Mouse (Mus musculus) thymus, adult 18-20 months (tissue): ENCODE data around the gene Mitd1.
A peak's percentile ranks its signal among the peaks of the same experiment; 100 is the strongest.

Experiments
- DNase-seq, 2 experiments: peaks; one replicate each; pipeline ENCODE4 v3.0.0; 2022; ENCODE audit warnings: mixed read lengths in 2 of 2

Mitd1 gene

GRCm38 (mm10) chr1:37890025-37890652, at the start of gene Mitd1, which contains the start of gene Mrpl30:
Gene Mitd1 (minus strand): TSS chr1:37890411.
Gene Mrpl30 (plus strand): TSS chr1:37890477.
- DNase-seq, result peak; percentile 68 to 77

- no peak for DNase-seq
Observed at GRCm38 (mm10) chr1:37931806-37932205, 41.6 kb upstream of the Mitd1 start.

GRCm38 (mm10) chr1:37925971-37926370, 35.8 kb upstream of the Mitd1 start:
- DNase-seq, result no peak

- no peak for DNase-seq
Observed at GRCm38 (mm10) chr1:37922536-37922935, 32.3 kb upstream of the Mitd1 start.

DNA sequence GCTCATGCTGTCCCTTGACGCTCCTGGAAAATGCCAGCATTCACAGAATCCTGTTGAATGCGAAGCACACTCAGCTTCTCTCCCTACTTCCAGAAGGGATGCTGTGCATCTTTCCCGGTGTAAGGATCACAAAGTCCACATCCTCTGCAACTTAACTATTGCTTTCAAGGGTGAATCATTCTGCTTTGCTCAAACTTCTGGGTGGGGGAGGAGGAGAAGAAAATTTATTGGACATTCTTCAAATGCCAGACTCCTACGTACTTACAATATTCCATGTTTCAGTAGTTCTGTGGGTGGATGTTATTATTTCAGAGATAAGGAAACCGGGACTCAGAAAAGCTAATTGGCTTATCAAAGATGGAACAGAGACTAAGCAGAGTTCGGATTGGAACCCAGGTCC, 27.9 kb upstream of the Mitd1 start:
- no peak for DNase-seq

DNA sequence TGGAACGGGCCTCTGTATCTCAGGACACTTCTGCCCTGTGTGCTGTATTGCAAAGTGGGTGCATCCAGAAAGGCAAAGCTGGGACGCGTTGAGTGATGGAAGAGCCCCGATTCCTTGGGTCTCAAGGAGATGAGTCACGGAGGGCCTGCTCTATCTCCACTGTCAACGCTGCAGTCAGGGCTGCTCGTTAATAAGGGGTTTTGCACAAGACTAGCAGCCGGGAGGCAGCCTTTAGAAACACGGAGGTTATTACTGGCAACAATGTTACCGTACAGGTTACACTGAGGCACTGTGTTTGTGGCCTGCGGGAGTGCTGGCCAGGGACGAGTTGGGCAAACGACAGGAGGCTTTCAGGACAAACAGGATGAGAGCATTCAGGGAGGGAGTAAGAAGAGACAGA, 27.5 kb upstream of the Mitd1 start:
- no peak for DNase-seq

- no peak for DNase-seq
Observed at GRCm38 (mm10) chr1:37916393-37916792, 26.2 kb upstream of the Mitd1 start, which contains the start of gene Lyg2. Gene Lyg2 (minus strand): TSS chr1:37916493.

GRCm38 (mm10) chr1:37912751-37913150, 22.5 kb upstream of the Mitd1 start:
- DNase-seq, result no peak

GRCm38 (mm10) chr1:37903178-37903577, 13.0 kb upstream of the Mitd1 start:
- DNase-seq, result no peak

- DNase-seq, result no peak
Observed at GRCm38 (mm10) chr1:37900288-37900687, 10.1 kb upstream of the Mitd1 start.

DNA sequence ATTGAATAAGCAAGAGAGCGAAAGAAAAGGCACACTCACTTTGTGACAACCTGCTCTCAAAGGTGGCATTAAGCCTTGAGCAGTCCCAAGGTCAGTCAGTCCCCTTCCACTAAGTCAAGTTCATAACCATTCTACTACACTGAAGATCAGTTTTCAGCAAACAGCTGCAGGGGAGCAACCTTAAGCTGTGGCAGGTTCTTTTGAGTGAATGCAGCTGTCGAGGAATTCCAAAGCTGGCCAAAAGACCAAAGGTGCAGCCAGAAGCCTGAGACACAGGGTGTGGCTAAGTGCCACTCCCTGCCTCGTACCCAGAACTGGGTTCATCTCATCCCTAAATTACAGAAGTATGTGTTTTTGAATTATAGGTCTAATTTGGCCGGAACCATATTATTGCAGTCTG, 9.6 kb upstream of the Mitd1 start:
- no peak for DNase-seq

DNA sequence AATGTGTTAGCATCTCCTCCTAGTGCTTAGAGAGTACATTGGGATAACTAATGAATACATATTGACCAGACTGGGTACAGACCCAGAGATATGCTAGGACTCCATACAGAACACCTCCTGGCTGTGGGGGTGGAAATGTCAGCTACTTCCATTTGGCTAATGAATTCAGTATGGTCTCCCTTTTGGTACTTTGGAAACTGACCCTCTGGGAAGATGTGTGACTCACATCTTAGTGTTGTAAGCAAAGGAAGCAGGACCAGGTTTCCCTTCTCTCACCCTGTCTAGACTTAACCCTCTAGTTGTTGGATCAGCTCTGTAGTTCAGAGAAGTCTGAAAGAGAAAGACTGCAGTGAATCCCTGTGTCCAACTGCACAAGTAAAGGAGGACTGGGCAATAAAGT, 4.4 kb upstream of the Mitd1 start:
- no peak for DNase-seq

DNA sequence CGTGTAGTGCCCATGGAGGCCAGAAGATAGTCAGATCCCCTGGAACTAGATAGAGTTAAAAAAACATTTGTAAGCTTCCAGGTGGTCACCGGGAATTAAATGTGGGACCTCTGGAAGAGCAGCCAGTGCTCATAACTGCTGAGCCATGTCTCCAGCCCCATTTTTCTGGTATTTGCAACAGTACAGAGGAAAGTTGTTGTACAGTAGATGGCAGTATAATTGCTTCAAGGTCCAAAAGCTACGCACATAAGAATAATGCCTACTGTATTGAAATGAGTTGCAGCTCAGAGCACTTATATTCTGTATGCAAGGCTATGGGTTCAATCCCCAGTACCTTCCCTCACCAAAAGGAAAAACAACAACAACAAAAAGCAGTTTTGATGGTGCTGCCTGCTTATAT, 1.2 kb upstream of the Mitd1 start:
- DNase-seq, result no peak

DNA sequence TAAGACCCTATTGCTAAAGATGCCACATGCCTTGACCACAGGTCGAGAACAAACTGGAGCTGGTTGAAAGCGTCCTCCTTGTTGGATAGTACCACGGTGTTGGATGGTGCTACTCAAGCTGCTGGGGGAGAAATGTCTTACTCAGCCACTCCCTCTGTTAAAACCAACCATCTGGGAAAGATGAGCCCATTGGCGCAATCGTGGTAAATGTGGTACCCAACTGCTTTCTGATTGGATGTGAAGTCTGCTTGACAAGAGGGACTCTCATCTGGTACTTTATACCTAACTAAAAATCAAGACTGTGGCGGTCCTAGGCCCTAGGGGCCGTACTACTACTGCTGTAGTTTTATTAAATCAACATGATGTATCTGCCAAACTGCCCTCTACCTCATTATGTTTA, 1.0 kb downstream of the Mitd1 start:
- DNase-seq, result no peak

GRCm38 (mm10) chr1:37884451-37884850, 5.8 kb downstream of the Mitd1 start:
- DNase-seq, result no peak

- DNase-seq, result no peak
Observed at GRCm38 (mm10) chr1:37883411-37883810, 6.8 kb downstream of the Mitd1 start.

DNA sequence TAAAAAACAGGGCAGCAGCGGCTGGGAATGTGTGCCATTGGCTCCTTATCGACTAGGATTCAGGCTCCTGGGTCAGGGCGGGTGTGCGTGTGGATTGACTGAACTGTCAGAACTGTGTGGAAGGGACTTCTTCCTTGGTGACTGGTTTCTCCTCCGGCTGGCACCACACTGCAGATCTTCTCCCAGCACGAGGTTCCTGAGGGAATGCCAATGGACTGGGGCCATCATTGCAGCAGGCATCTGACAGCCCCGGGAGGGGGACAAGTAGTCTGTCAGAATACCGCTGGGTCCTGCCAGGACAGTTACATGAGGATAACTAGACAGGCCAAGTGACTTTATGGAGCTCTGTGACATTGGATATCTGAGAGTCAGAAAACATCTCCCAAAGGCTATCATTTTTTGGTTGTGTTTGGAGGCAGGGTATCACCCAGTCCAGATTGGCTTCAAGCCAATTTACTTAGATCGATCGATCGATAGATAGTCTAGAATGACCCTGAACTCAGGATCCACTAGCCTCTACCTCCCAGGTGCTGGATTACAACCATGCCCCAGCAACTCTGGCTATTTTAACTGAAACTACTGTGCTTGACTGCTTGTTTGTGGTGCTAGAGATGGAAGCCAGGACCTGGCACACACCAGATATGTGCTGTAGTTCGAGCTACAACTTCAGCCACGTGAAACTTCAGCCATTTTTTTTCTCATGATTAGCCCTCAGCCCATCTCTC, 12.3 kb downstream of the Mitd1 start:
- no peak for DNase-seq

- DNase-seq, result no peak
Observed at GRCm38 (mm10) chr1:37873157-37873556, 17.1 kb downstream of the Mitd1 start.

DNA sequence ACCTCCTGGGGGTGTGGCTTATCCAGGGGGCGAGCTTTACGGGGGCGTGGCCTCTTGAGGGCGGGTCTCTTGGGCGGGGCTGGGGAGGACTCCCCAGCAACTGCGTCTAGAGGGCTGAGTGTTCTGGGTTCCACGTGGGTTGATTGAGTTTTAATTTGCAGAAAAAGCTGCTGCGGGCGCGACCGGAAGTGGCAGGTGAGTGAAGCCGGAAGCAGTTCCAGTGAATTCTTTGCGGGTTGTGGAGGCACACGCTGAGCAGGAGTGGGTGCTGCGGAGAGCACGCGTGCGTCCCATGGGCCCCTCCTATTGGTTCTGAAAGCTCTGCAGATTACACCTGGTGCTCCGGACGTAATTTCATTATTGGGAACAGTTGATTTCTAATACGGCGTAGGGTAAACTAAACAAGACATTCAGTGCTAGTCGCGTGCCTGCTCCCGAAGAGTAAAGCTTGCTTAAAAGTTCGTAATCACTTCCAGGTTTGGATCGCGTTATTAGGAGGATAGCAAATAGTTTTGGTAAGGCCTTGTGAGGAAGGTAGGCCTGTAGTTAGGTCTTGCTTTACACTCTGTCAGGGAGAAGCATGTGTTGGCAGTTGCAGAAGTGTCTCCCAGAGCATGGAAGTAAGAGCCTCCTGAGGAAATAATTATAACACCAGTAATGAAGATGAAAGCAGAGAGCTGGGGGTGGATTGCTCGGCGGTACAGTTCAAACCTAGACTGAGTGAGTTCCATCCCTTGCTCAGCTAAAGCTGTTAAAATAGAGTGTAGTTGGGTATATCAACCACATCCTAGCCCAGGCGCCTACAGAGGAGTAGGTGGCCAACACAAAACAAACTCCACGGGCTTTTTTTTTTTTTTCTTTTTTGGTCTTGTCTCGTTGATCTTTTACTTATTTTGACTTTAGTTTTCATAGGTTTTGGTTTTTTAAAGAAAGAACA, 17.8 kb downstream of the Mitd1 start:
- DNase-seq, result peak; percentile 64 to 79

DNA sequence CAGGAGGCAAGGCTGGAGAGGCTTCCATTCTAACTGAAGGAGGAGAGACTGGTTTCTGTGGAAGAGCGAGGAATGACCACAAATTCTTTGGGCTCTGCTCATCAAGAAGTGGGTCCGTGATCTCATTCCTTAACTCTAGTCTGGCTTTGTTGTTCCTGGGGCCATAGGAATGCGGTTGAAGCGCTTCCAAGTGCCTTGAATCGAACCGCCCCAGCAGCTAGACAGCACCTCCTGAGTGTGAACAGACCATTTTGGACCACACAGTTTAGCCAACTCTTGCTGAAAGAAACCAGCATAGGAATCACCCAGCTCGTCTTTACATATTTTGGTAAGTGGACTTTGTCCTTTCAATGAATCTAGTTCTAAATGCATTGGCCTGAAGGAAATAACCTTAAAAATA, 18.5 kb downstream of the Mitd1 start, which contains the start of gene Lipt1:
Gene Lipt1, plus strand, starts transcription at position 35 of the 400 bp plus-strand sequence.
- DNase-seq, result no peak

- DNase-seq, result no peak
Observed at GRCm38 (mm10) chr1:37869362-37869761, 20.8 kb downstream of the Mitd1 start.

GRCm38 (mm10) chr1:37868640-37869039, 21.6 kb downstream of the Mitd1 start:
- DNase-seq, result no peak

DNA sequence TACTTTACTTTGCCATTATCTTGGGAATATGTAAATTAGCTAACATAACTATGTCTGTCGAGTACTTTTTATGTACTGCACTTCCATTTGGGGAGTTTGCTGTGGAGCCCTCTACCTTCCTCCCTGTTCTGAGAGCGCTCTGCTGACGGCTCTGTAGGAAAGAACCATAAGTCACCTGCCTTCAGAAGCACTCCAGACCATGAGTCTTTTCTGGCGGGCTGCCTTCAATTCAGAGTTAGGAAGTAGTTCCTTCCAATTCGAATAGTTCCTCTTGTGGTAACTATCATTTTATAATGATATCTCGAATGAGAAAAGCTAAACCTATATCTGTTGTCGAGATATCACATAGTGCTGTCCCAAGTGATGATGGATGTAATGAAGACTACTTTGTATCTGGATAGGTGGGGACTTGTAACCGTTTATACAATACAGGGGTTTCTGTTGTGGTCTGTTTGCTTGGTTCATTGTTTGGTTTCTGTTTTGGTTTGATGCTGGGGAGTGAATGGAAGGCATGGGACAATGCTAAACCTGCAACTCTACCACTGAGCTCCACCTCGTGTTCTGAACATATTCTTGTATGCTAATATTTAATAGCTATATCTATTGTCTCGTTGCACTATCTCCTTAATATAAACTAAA, 22.4 kb downstream of the Mitd1 start:
- no peak for DNase-seq
